Mouse (Mus musculus): ENCODE data around the gene Golga2. TPM values are rescaled to one million over a fixed set of nuclear protein-coding genes. Genes with fewer than 3 reads are reported as not detected.

Golga2 gene
- 10 to 100 TPM; 60.7 to 66.4 TPM for total RNA-seq (2023)

DNA sequence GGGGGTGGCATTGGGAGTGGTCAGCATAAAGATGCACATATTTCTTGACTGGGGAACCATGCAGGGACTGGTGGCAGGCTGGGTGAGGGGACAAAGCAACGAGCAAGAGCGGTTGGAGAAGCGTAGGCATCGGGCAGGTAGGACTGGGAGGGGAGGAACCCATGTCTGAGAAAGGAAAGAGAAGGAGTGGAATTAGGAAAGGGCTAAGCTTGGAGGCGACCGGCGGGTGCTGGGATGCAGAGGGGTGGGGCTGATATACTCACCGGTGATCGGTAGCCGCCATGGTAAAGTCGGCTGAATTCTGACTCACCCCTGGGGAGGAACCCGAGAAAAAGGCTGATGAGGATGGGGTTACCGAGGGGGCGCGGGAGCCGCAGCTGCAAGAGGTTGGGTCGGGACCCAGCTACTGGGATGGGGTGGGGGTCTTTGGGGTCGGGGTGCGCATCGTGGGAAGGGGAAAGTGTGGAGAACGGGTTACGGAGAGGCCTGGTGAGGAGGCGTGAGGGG is at the start of gene Golga2:
Gene Golga2 (plus strand): TSS at position 51 of the 507 bp plus-strand sequence.

DNA sequence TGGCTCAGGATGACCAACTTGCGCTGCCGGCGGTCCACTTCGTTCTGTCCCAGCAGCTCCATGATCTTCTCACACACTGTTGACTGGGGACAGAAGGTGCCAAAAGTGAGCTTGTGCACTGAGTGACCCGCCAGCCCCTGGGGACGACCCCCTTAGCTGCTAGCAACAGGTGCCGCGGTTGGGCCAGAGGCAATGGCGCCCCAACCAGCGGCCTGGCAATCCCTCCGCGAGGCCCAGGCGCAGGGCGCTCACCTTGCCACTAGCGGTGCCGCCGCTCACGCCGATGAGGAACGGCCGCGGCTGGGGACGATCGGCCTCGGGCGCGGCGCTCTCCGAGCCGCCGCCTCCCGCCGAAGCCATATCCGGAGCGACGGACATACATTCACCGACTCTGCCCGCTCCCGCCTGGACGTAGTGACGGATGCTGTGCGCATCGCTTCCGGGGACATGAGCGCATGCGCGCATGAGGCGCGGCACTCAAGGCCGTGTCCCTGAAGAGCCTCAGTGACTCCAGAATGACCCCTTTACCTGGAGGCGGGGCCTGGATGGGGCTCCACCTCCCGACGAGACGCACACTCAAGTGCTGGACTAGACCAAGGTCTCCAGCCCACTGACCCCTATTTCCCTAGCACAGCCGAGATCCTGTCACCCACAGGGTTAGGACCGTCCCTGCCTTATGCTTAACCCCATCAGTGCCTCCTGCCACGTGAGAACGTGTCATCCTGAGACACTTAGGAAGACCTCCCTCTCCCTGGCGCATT is 27.3 kb upstream of the Golga2 start, which contains the start of gene Uck1:
Gene Uck1 (minus strand): TSS at position 503 of the 761 bp plus-strand sequence.

DNA sequence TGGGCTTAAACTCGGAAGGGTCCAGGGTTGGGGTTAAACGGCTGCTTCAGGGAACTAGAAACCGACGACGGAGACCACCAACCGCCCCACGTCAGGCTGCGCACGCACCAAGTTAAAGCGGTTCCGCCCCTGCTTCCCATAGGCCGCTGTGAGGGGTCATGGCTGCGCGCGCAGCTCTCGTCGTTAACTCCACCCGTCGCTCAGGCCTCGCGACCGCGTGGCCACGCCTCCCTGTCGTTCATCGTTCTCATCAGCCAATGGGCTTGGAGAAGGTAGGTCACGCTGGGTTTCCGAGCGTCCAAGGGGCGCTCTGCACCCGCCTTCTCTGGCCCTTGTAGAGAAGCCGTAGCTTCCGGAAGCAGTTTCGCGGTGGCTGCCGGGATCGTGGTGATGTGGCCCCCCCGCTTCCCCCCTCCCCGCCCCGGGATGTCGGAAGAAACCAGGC is 761 bp downstream of the Golga2 start, which contains the start of gene Swi5:
Gene Swi5 (minus strand): TSS at position 153 of the 445 bp plus-strand sequence.

DNA sequence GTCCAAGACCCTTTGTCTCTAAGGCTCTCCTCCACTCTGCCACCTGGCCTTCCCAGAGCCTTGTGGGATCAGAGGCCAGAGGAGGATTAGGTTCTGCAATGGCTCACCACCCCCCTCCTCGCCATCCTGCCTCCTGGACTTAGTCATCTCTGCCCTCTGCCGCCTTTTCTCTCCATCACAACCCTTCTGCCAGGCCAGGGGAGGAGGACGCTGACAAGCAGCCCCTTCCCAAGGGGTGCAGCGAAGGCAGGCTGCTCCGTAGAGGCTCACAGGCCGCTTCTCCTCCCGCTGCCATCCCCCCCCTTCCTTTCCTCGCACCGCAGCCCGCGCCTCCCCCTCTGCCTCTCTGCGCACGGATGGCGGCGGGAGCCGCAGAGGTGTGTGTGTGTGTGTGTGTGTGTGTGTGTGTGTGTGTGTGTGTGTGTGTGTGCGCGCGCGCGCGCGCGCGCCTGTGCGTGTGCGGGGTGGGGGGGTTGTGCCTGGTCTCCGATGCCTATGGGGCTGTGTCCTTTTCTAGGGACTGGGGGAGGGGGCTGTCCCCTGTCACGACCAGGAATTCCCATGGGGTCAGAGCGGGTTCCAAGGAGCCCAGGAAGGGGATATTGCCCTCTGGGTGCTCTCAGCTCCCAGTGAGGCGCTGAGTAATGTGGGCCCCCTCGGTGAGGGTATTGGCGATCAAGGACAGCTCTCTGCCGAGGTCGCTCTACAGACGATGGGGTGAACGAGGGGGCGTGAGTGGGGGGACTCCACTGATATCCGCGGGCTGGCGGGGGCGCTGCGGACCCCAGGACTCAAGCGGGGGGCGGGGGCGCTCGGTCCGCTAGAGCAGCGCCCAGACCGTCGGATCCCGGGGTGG is 65.2 kb downstream of the Golga2 start, which contains the start of gene Ciz1:
Gene Ciz1 (plus strand): TSS at position 177 of the 856 bp plus-strand sequence.

DNA sequence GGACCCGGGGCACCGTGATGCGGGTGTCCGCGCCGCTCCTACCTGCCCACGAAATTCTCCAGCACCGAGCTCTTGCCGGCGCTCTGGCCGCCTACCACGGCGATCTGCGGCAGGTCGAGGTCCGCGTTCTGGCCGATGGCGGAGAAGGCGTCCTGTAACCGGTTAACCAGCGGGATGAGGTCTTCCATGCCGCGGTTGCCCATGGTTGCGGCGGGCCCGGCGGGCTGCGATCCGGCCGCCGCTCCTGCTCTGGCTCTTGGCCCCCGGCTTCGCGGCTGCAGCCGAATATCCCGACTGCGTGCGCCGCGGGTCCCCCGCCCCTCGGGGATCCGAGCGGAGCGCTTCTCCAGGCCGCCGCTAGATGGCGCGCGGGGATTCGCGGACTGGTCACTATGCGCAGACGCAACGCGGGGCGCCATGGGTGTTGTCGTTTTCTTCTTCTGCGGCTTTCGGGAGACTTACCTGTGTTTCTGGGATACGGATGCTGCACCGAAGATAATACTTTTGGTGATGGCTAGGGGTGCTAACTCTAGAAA is 65.9 kb downstream of the Golga2 start, which contains the start of gene Dnm1:
Gene Dnm1 (minus strand): TSS at position 332 of the 536 bp plus-strand sequence.

Other genes starting within 250 kb of the Golga2 start
- gene Fam78a, start 202.5 kb upstream of the Golga2 start, total RNA-seq (2023): 10 to 100 TPM in 1 of 2 experiments, 1 to 10 TPM in 1; 9.5 to 10.8 TPM
- gene Plpp7, start 191.9 kb upstream of the Golga2 start, total RNA-seq (2023): 1 to 10 TPM in 1 of 2 experiments, under 1 TPM in 1; 0.29 to 1.1 TPM
- 10 to 100 TPM; 34.2 to 37.2 TPM for gene Prrc2b, start 136.3 kb upstream of the Golga2 start, total RNA-seq (2023)
- 10 to 100 TPM; 15.0 to 15.3 TPM for gene Pomt1, start 50.8 kb upstream of the Golga2 start, total RNA-seq (2023)
- 10 to 100 TPM; 47.9 to 49.2 TPM for gene Uck1, start 27.2 kb upstream of the Golga2 start, total RNA-seq (2023)
- gene Swi5, start 691 bp downstream of the Golga2 start, total RNA-seq (2023): 10 to 100 TPM; 80.6 to 82.0 TPM
- gene Ciz1, start 64.9 kb downstream of the Golga2 start, total RNA-seq (2023): 10 to 100 TPM; 63.5 to 87.2 TPM
- gene Dnm1, start 66.0 kb downstream of the Golga2 start, total RNA-seq (2023): under 1 TPM in 1 of 2 experiments, not detected in 1; 0.22 TPM
- 10 to 100 TPM; 49.7 to 50.5 TPM for gene 1110008P14Rik, start 94.6 kb downstream of the Golga2 start, total RNA-seq (2023)
- gene Lcn2, start 100.9 kb downstream of the Golga2 start, total RNA-seq (2023): 1,000 to 10,000 TPM; 7,694 to 9,553 TPM
- 10 to 100 TPM; 11.1 to 13.7 TPM for gene Ptges2, start 108.5 kb downstream of the Golga2 start, total RNA-seq (2023)
- gene Naif1, start 163.1 kb downstream of the Golga2 start, total RNA-seq (2023): 1 to 10 TPM; 5.0 to 6.0 TPM
- 10 to 100 TPM; 11.6 to 12.2 TPM for gene Slc25a25, start 164.1 kb downstream of the Golga2 start, total RNA-seq (2023)
- 10 to 100 TPM; 15.6 to 17.1 TPM for gene Fam102a, start 247.9 kb downstream of the Golga2 start, total RNA-seq (2023)

Data from neutrophil, adult 59 days (primary cell).